Mouse (Mus musculus) brown adipose tissue, adult 24 weeks (tissue): ENCODE measurements around the gene Ubap2l. TPM values are rescaled to one million over a fixed set of nuclear protein-coding genes. Genes with fewer than 3 reads are reported as not detected.

Experiments
- H3K27ac ChIP-seq: fragments of 200-500 bp; replicated peaks from 2 replicates; pipeline ENCODE4 v1.5.1; 2012; ENCODE audit warnings: low read depth, mild to moderate bottlenecking, low read length
- H3K4me1 ChIP-seq: fragments of 200-500 bp; 2 replicates; pipeline ENCODE4 v1.6.1; 2012; ENCODE audit warnings: low read length, mixed read lengths; ENCODE audit not compliant: control insufficient read depth, insufficient read depth, insufficient read length
- H3K4me3 ChIP-seq: fragments of 200-500 bp; 2 replicates; pipeline ENCODE4 v1.5.1; 2012; ENCODE audit warnings: low read depth, mild to moderate bottlenecking, low read length, moderate library complexity; ENCODE audit not compliant: insufficient read depth
- polyA plus RNA-seq: library from polyadenylated mRNA; stranded (reverse); fragments of >200 nt; gene quantifications from 2 replicates; pipeline ENCODE4 v1.2.4, GENCODE M21; 2012; ENCODE audit not compliant: missing spikeins, insufficient read depth, insufficient read length

Ubap2l gene
- polyA plus RNA-seq, 1 experiment = 61.4 TPM

DNA sequence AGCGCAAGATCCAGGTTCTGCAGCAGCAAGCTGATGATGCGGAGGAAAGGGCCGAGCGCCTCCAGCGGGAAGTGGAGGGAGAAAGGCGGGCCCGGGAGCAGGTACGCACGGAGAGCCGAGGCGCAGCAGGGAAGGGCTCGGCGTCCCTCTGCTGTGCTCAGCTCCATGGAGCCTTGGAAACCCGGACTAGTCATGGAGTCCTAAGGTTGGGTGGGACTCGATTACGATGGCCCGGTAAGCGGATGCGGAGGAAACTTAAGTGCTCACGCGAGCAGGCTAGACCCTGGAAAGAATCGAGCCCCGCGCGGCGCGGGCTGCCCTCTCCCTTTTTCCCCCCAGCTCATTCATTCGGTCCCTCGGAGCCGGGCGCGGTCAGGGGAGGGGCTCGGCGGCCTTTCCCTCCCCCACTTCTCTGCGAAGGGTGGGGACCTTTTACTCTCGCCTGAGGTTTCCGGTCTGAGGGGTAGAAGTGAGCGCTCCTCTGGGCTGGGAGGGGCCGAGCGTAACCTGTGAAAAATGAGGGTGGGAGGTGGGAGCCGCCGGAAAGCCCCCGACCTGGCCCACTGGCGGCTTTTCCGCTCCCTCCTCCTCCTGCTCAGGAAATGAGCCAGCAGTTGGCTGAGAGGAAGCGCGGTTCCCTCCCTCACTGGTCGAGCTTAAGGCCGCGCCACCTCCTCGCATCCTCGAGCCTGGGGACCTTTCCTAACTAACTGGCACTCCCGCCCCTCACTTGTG, 27.5 kb upstream of the Ubap2l start:
- H3K4me3 ChIP-seq = peak overlapping the region; percentile 82
- peak overlapping the region; percentile 92 for H3K27ac ChIP-seq
- peaks cover 22% of the 10 kb centered on the region for H3K4me1 ChIP-seq

DNA sequence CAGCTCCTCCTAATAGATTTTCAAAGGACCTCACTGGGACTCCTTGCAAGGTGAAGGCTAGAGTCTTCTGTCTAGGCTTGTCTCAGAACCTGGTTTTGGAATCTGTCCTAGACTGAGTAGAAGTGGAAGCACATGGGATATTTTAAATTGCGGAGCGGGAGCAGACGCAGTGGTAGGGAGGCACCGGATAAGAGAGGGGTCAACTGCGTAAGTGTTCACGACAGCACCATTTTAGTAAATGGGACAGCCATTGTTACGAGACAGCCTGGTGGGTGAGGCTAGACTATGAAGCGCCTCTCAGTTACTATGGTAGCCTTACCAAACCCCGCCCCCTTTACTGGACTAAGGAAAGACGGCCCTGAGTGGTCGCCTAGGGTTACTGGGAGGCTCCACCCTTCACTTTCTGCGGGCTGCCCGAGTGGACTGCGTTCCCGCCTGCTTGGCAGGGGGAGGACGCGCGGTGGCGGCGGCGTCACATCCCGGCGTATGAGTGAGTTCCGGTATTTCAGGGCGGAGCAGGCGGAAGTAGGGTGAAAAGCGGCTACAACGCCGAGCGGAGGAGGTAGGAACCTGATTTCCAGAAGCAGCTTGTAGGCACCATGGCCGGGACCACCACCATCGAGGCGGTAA, 26.8 kb upstream of the Ubap2l start:
- Histone ChIP-seq H3K4me3 (peak overlapping the region; percentile 82), H3K27ac (peak overlapping the region; percentile 92)

DNA sequence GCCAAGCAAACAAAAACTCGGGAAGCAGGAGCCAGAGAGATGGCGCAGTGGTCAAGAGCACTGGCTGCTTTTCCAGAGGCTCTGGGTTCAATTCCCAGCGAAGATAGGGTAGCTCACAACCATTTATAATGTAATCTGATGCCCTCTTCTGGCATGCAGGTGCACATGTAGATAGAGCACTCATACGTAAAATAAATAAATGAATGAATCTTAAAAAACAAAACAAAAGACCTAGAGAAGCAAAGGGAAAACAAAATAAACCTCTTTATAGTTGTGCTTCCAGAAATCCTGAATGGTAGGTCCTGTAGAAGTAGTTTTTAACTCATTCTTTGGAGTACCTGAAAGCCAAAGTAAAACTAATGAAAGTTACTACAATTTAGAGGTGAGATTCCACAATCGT, 25.8 kb upstream of the Ubap2l start:
- Histone ChIP-seq H3K4me1 (peaks cover 7% of the 10 kb centered on the region; the same call in 1 of the 2 replicates), H3K27ac (no peak overlapping the region), H3K4me3 (no peak overlapping the region)

More for the DNA sequence above, 26.8 kb upstream of the Ubap2l start:
- peaks cover 16% of the 10 kb centered on the region for H3K4me1 ChIP-seq

DNA sequence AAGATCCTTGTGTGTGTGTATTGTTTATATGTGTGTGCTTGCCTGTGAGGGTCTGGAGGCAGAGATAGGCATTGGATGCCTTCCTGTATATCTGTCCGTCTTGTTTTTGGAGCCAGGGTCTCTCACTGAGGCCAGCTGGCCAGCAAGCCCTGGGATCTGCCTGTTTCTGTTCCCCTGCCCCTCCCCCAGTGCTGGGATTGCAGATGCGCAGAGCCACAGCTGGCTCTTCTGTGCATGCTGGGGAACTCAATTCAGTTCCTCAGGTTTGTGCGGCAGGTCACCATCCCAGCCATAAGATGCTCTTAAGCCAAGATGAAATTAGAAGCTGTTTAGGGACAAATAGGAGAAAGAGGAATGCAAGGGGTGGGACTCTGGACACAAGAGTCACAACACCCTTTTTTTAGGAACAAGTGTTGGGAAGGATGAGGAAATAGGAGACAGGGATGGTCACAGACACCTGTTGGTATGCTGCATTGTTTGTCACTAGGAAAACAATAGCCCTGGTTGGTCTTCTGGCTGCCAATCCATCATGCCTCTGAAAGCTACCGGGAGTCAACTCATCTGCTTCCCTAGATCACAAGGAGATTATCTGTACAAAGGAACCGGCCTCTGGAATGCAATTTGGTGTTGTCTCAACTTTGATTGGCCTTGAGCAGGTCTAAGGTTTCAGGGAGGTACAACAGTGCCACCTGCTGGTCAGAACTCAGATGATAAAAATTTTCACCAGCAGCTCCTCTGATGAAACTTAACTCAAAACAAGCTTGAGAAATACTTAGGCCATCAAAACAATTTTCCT, 24.7 kb upstream of the Ubap2l start:
- H3K4me3 ChIP-seq = no peak overlapping the region
- no peak overlapping the region for H3K27ac ChIP-seq
- peaks cover 2% of the 10 kb centered on the region; the same call in 1 of the 2 replicates for H3K4me1 ChIP-seq

DNA sequence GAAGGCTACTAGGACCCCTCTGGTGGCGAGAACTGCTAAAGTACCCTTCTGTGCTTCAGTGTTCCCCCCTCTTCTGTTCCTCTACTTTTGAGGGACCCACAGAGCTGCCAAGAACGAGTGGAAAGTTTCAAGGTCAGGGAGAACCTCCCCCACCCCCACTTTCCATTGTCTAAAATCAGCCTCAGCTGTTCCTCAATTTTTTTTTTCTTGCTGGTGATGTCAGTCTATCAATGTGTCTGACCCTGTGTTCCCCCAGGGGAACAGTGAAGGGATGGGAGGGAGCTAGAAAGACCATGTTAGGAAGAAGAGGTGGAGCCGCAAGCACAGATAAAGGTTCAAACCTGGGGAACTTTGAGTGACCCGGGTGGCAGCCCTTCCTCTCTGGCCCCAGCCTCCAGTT, 19.9 kb upstream of the Ubap2l start, which contains the start of gene Tpm3:
Gene Tpm3 (plus strand): TSS at position 356 of the 400 bp plus-strand sequence.
- Histone ChIP-seq H3K4me1 (no peaks in the 10 kb centered on the region), H3K27ac (no peak within 1 kb of the TSS), H3K4me3 (no peak within 1 kb of the TSS)

DNA sequence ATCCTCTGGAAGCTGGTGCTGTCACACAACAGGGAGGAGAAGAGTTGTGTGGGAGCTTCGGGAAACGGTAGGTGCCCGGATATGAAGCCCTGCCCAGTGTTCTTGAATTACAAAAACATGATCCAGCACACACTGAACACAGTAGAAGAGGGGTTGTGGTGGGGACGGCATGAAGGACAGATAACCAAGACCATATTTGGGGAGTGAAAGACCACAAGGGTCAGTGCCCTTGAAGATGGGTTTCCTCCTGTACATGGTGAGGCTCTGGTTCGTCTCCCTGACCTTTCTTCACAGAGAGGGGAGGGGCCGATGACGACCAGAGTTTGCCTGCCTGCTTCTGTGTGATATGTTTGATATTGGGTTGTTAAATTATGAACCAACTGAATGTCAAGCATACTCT, 17.3 kb upstream of the Ubap2l start:
- Histone ChIP-seq H3K27ac (no peak overlapping the region), H3K4me1 (no peaks in the 10 kb centered on the region), H3K4me3 (no peak overlapping the region)

DNA sequence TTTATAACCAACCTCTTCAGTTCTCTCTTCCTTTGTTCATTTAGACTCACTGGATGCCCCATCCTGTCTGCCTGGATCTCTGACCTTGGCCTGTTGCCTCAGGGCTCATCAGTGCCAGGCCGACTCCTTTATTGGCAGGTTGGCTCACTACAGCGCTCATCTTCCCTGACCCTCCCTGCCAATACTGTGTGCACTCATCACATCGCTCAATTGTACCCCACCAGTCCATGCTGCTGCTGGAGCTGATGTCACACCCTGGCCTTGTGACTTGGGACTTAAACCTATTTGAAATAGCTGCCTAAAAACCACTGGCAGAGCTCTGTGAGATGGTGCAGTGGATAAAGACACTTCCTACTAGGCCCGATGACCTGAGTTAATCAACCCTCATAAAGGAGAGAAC, 15.4 kb upstream of the Ubap2l start:
- no peaks in the 10 kb centered on the region for H3K4me1 ChIP-seq

DNA sequence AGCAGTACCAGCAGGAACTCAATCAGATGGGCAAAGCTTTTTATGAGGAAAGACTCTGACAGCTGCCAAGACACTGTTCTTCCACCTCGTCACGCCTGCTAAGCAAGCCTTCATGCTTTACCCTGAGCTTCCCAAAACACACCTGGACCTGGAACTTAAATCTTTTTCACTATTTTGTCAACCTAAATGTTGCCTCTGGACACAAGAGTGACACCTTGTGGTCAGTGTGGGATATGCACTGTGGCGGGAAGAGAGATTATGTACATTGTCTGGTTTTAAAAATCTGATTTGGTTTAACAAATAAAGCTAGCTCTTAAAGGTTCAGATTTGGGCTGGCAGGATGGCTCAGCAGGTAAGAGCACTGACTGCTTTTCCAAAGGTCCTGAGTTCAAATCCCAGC, 13.1 kb upstream of the Ubap2l start:
- H3K4me3 ChIP-seq = no peak overlapping the region
- no peaks in the 10 kb centered on the region for H3K4me1 ChIP-seq
- H3K27ac ChIP-seq = no peak overlapping the region

More for the DNA sequence above, 15.4 kb upstream of the Ubap2l start:
- H3K27ac ChIP-seq = no peak overlapping the region
- H3K4me3 ChIP-seq = no peak overlapping the region

DNA sequence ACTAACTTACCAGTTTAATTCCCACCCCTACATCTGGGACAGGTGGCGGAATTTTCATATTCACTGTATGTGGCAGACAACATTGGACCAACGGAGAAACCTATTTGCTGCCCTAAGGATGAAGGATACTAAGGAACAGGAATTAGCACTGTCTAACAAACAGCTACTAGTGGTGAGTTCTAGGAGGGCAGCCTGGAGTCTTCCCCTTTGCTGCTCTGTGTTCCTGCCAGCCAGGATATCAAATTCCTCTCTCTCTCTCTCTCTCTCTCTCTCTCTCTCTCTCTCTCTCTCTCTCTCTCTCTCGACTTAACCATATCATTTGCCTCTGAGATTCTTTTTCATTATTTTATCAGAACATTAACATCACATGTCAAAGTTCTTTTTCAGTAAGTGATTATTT, 12.0 kb upstream of the Ubap2l start:
- Histone ChIP-seq H3K27ac (no peak overlapping the region), H3K4me1 (no peaks in the 10 kb centered on the region), H3K4me3 (no peak overlapping the region)

DNA sequence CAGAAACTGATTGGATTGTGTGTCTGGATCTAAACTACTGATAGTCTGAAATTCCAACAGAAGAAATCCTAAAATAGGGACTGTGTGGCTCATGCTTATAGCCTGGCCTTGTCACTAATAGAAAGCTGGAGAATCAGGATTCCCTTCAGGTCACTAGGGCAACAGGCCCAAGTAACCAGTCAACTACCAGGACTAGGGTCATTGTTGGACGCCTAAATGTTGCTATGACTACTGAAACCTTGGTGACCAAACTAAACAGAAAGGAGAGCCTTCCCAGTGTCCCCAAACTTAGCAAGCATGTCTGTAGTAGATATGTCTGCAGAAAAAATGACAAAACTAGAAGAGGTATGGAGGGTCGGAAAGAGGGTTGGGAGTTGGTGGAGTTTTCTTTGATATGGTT, 10.1 kb upstream of the Ubap2l start:
- H3K4me1 ChIP-seq = no peaks in the 10 kb centered on the region
- H3K27ac ChIP-seq = no peak overlapping the region
- no peak overlapping the region for H3K4me3 ChIP-seq

DNA sequence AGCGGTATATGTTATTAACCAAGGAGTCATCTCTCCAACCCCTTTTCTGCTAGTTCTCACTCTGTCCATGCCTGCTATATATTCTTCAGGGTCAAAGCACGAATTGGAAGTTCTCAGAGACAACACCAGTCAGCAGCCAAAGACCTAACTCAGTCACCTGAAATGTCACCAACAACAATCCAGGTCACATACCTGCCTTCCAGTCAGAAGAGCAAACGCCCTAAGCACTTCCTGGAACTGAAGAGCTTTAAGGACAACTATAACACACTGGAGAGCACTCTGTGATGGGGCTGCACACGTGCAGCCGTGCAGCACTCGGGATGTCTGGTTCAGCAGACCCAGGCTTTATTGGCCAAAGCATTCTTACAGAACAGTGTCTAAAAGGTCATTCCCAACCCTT, 9.1 kb upstream of the Ubap2l start:
- Histone ChIP-seq H3K4me3 (no peak overlapping the region), H3K27ac (no peak overlapping the region), H3K4me1 (no peaks in the 10 kb centered on the region)

DNA sequence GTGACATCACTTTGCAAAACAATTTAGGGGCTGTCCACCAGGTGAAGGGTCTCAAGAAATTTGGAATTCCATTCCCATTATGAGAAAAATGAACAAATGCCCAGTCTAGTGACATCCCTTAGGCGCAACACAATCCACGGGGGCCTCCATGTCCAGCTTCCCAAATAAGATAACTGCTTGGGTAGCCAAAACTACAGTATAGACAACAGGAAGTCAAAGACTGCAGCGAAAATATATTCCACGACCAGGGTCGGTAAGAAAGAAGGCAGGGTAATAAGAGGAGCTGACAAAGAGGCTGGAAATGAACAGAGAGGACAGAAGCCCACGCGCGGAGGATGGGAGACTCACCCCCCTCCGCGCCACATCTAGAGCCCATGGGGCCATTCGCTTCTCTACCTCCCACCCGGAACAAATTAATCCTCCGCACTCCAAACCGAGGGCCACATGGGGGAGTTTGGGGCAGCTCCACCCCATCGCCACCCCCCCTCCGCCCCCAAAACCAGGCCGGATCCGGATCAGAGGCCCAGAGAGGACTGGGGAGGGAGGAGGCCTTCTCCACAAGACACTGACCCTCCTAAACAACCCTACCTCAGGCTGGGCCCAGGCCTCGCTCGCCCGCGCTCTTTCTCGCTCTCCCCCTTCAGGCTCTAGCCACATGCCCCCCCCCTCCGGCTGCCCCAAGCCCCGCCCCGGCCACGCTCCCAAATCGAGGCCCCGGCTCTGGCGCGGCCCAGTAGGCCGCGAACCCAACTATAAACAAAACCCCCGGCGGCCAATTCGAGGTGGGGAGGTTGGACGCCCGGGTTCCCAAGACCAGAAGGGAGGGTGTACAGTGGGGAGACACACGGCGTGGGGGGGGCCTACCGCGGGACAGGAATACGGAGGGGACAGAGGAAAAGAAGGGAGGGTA, 732 bp downstream of the Ubap2l start, which contains the start of gene 4933434E20Rik:
Gene 4933434E20Rik (plus strand): TSS at position 196 of the 910 bp plus-strand sequence.
- peak within 1 kb of the TSS; percentile 84 for H3K27ac ChIP-seq
- H3K4me1 ChIP-seq = peaks cover 3% of the 10 kb centered on the region
- peak within 1 kb of the TSS; percentile 91 for H3K4me3 ChIP-seq

DNA sequence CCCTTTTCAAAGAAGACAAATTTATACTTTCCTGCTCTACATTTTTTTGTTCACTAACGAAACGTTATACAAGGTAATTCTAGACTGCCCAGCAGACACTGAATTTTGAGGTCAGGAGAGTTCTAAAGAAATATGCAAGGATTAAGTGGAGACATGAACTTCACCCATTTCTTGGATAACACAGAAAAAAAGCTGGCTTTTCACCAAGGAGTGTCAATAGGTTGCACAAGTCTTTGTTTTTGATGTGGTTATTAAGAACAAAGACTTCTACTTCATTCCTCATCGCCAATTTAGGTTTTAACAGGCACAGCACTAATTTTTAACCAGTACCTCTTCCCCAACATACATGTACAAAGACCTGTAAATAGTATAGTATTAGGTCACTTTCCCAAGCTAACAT, 2.7 kb downstream of the Ubap2l start:
- Histone ChIP-seq H3K4me1 (peaks cover 3% of the 10 kb centered on the region), H3K27ac (no peak overlapping the region), H3K4me3 (no peak overlapping the region)

DNA sequence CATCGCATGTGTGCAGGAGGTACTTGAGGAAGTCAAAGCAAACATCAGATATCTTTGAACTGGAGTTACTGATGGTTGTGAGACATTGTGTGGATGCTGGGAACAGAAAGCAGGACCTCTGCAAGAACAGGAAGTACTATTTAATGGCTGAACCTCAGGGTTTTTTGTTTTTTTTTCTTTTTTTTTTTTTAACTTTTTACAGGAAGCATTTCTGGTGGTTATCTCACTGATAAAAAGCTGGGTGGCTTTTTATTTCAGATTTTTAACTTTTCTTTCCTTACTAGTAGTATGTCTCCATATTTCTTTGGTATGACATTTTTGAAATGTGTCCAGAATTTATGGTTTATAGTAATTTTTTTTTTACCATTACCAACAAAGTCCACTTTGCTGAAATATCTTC, 16.2 kb downstream of the Ubap2l start:
- Histone ChIP-seq H3K4me1 (no peaks in the 10 kb centered on the region), H3K27ac (no peak overlapping the region), H3K4me3 (no peak overlapping the region)
